Mouse (Mus musculus): ENCODE data around the gene Sec24d. TPM values are rescaled to one million over a fixed set of nuclear protein-coding genes. Genes with fewer than 3 reads are reported as not detected.

Gene Sec24d
- total RNA-seq, 4 experiments from 2014 or later: 10.6 to 17.7 (median 13.4) TPM

GRCm38 (mm10) chr3:123391180-123391579 is 123.9 kb downstream of the Sec24d start:
- DNase-seq (ENCODE audit: low spot score in 2 of 2): no peak

- no peak for DNase-seq (ENCODE audit: low spot score in 2 of 2)
Observed at GRCm38 (mm10) chr3:123395611-123396010, 128.4 kb downstream of the Sec24d start.

- no peak for DNase-seq (ENCODE audit: low spot score in 2 of 2)
Observed at GRCm38 (mm10) chr3:123397562-123398481, 130.6 kb downstream of the Sec24d start.

- no peak for DNase-seq (ENCODE audit: low spot score in 2 of 2)
Observed at GRCm38 (mm10) chr3:123404945-123405344, 137.7 kb downstream of the Sec24d start.

GRCm38 (mm10) chr3:123411821-123412578 is 144.7 kb downstream of the Sec24d start:
- DNase-seq (ENCODE audit: low spot score in 2 of 2): no peak

GRCm38 (mm10) chr3:123413173-123413572 is 145.9 kb downstream of the Sec24d start:
- no peak for DNase-seq (ENCODE audit: low spot score in 2 of 2)

Other genes with a start within 250 kb of the Sec24d start
- 1 to 10 TPM in 2 of 4 experiments, under 1 TPM in 2; 0.53 to 1.6 (median 1.2) TPM for gene Myoz2, start 232.4 kb upstream of the Sec24d start, total RNA-seq (2022)
- gene Synpo2, start 31.3 kb upstream of the Sec24d start, total RNA-seq (2022): 1 to 10 TPM; 4.2 to 8.1 (median 4.5) TPM
- 10 to 100 TPM; 12.6 to 17.4 (median 13.3) TPM for gene Mettl14, start 118.7 kb downstream of the Sec24d start, total RNA-seq (2022)
- 10 to 100 TPM; 16.7 to 22.3 (median 20.0) TPM for gene Prss12, start 179.5 kb downstream of the Sec24d start, total RNA-seq (2022)